Mouse (Mus musculus): Measurements from ENCODE around the gene Ccdc125. TPM values are rescaled to one million over a fixed set of nuclear protein-coding genes. Genes with fewer than 3 reads are reported as not detected.

Ccdc125 gene
- total and polyA plus RNA-seq, 3 experiments, result 0.32 to 0.59 (median 0.39) TPM

DNA sequence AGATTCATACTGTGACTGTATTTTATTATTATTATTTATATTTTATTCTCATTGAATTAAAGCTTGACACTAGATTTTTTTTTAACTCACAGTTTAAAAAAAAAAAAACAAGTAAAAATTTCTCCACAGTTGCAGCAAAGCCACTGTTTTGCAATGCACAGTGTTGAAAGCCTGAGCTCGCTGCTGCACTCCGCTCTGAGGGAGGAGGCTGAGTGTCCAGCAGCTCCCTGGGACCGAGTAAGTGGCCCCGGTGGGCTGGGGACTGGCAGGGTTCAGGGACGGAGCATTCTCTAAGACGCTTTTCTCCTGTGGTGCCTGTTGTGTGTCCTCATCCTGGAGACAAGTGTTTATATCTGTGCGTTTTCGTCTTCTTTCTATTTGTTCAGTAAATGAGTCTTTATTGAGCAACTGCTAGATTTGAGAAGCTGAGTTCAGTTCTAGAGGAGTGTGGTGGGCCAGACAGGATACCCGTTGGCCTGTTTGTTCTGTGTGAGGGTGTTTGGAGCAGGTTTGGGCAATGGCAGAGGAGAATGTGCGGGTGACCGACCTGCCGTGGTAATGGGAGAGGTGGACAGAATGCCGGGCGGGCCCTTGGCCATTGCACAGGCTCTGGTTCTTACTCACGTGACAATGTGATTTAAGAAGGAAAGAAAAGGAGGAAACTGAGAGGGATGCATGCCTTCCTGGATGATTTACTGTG lies 6.6 kb downstream of the Ccdc125 start:
- intact Hi-C loops (cut with DNase I), result no loop called here
- H3K27me3 ChIP-seq (ENCODE audit: control insufficient read depth, insufficient read depth, low read length), result no peaks in the 10 kb centered on the region
- H3K4me3 ChIP-seq, result no peak overlapping the region
- no peak overlapping the region for H3K27ac ChIP-seq
- no peaks in the 10 kb centered on the region for H3K4me1 ChIP-seq (ENCODE audit: control insufficient read depth, insufficient read depth, low read length)
- DNase-seq, result no peak
- no peak overlapping the region for H3K9ac ChIP-seq (ENCODE audit: low read depth, low read length)
- H3K36me3 ChIP-seq (ENCODE audit: control insufficient read depth, insufficient read depth, low read length), result no peaks in the 10 kb centered on the region
- 79% methylated on average over 15 of the region's 15 CpGs for WGBS
- TF ChIP-seq EP300 (IDR thresholded peaks at IDR 0.05; ENCODE audit: insufficient read depth, low read depth, low read length) (no peak), CTCF (IDR thresholded peaks at IDR 0.05) (no peak), POLR2A (IDR thresholded peaks at IDR 0.05; ENCODE audit: insufficient read depth, low read depth, low read length) (no peak)
- no peaks in the 10 kb centered on the region for H3K79me2 ChIP-seq (replicated peaks; ENCODE audit: control insufficient read depth, insufficient read depth, low read length)

DNA sequence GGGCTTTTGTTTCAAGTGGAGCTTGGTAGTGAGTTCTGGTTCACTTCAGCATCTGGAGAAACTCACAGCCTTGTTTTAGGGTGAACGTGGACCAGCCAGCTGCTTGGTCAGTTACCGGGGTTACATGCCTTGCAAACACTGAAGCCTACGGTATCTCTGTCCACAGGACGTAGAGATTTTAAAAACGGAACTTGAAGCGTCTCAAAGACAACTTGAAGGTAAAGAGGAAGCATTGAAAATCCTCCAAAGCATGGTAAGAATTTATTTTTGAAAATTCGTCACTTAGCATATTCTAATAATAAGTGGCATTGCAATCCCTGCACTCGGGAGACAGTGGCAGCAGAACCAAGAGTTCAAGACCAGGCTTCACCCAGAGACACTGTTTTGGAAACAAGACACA lies 12.1 kb downstream of the Ccdc125 start:
- TF ChIP-seq CTCF (IDR thresholded peaks at IDR 0.05) (no peak), EP300 (IDR thresholded peaks at IDR 0.05; ENCODE audit: insufficient read depth, low read depth, low read length) (no peak), POLR2A (IDR thresholded peaks at IDR 0.05; ENCODE audit: insufficient read depth, low read depth, low read length) (no peak)
- H3K9ac ChIP-seq (ENCODE audit: low read depth, low read length), result no peak overlapping the region
- H3K36me3 ChIP-seq (ENCODE audit: control insufficient read depth, insufficient read depth, low read length), result no peaks in the 10 kb centered on the region
- H3K27ac ChIP-seq, result no peak overlapping the region
- H3K4me1 ChIP-seq (ENCODE audit: control insufficient read depth, insufficient read depth, low read length), result no peaks in the 10 kb centered on the region
- no peak overlapping the region for H3K4me3 ChIP-seq
- no peak for DNase-seq
- 76% methylated on average over 8 of the region's 8 CpGs for WGBS
- H3K79me2 ChIP-seq (replicated peaks; ENCODE audit: control insufficient read depth, insufficient read depth, low read length), result no peaks in the 10 kb centered on the region
- H3K27me3 ChIP-seq (ENCODE audit: control insufficient read depth, insufficient read depth, low read length), result no peaks in the 10 kb centered on the region
- intact Hi-C loops (cut with DNase I), result no loop called here

- H3K27ac ChIP-seq, result no peak overlapping the region
- no peak overlapping the region for H3K9ac ChIP-seq (ENCODE audit: low read depth, low read length)
- no peaks in the 10 kb centered on the region for H3K4me1 ChIP-seq (ENCODE audit: control insufficient read depth, insufficient read depth, low read length)
- DNase-seq, result no peak
- intact Hi-C loops (cut with DNase I), result no loop called here
- 87% methylated on average over 2 of the region's 2 CpGs for WGBS
- no peaks in the 10 kb centered on the region for H3K36me3 ChIP-seq (ENCODE audit: control insufficient read depth, insufficient read depth, low read length)
- no peaks in the 10 kb centered on the region for H3K79me2 ChIP-seq (replicated peaks; ENCODE audit: control insufficient read depth, insufficient read depth, low read length)
- no peak for TF ChIP-seq EP300 (IDR thresholded peaks at IDR 0.05; ENCODE audit: insufficient read depth, low read depth, low read length)
- TF ChIP-seq CTCF (IDR thresholded peaks at IDR 0.05), result no peak
- TF ChIP-seq POLR2A (IDR thresholded peaks at IDR 0.05; ENCODE audit: insufficient read depth, low read depth, low read length), result no peak
- no peaks in the 10 kb centered on the region for H3K27me3 ChIP-seq (ENCODE audit: control insufficient read depth, insufficient read depth, low read length)
- no peak overlapping the region for H3K4me3 ChIP-seq
Measured at GRCm38 (mm10) chr13:100682837-100683236, 13.3 kb downstream of the Ccdc125 start.

DNA sequence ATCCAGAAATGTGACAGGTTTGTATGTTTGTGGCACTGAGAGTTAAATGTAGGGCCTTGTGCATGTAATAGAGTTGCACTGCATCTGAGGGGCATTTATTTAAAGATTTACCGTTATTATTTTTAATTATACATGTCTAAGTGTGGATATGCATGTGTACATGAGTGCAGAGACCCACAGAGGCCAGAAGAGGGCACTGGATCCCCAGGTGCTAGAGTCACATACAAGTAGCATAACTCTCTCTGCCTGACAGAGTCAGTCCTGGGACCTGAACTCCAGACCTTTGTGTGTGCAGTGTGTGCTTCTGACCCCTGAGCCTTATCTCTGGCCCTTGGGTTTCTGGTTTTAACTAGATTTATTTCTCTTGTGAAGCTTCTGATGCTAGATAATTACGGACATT lies 14.8 kb downstream of the Ccdc125 start:
- H3K36me3 ChIP-seq (ENCODE audit: control insufficient read depth, insufficient read depth, low read length), result no peaks in the 10 kb centered on the region
- intact Hi-C loops (cut with DNase I), result no loop called here
- H3K27me3 ChIP-seq (ENCODE audit: control insufficient read depth, insufficient read depth, low read length), result no peaks in the 10 kb centered on the region
- H3K27ac ChIP-seq, result no peak overlapping the region
- H3K79me2 ChIP-seq (replicated peaks; ENCODE audit: control insufficient read depth, insufficient read depth, low read length), result no peaks in the 10 kb centered on the region
- no peak overlapping the region for H3K4me3 ChIP-seq
- no peak for DNase-seq
- TF ChIP-seq EP300 (IDR thresholded peaks at IDR 0.05; ENCODE audit: insufficient read depth, low read depth, low read length), result no peak
- peak; percentile 53 for TF ChIP-seq CTCF (IDR thresholded peaks at IDR 0.05)
- TF ChIP-seq POLR2A (IDR thresholded peaks at IDR 0.05; ENCODE audit: insufficient read depth, low read depth, low read length), result no peak
- WGBS, result 67% methylated on average over 2 of the region's 2 CpGs
- no peak overlapping the region for H3K9ac ChIP-seq (ENCODE audit: low read depth, low read length)
- no peaks in the 10 kb centered on the region for H3K4me1 ChIP-seq (ENCODE audit: control insufficient read depth, insufficient read depth, low read length)

GRCm38 (mm10) chr13:100687513-100687912 lies 18.0 kb downstream of the Ccdc125 start:
- H3K9ac ChIP-seq (ENCODE audit: low read depth, low read length), result no peak overlapping the region
- H3K27me3 ChIP-seq (ENCODE audit: control insufficient read depth, insufficient read depth, low read length), result no peaks in the 10 kb centered on the region
- no peaks in the 10 kb centered on the region for H3K4me1 ChIP-seq (ENCODE audit: control insufficient read depth, insufficient read depth, low read length)
- TF ChIP-seq EP300 (IDR thresholded peaks at IDR 0.05; ENCODE audit: insufficient read depth, low read depth, low read length) (no peak), CTCF (IDR thresholded peaks at IDR 0.05) (0 out of 2 replicates have a peak, but pooled peaks have one; percentile 3)
- no peak overlapping the region for H3K27ac ChIP-seq
- intact Hi-C loops (cut with DNase I), result no loop called here
- no peaks in the 10 kb centered on the region for H3K36me3 ChIP-seq (ENCODE audit: control insufficient read depth, insufficient read depth, low read length)
- WGBS, result 70% methylated on average over 7 of the region's 7 CpGs
- DNase-seq, result no peak
- no peaks in the 10 kb centered on the region for H3K79me2 ChIP-seq (replicated peaks; ENCODE audit: control insufficient read depth, insufficient read depth, low read length)
- H3K4me3 ChIP-seq, result no peak overlapping the region

- 65% methylated on average over 3 of the region's 3 CpGs for WGBS
- H3K4me3 ChIP-seq, result no peak overlapping the region
- intact Hi-C loops (cut with DNase I), result no loop called here
- H3K27me3 ChIP-seq (ENCODE audit: control insufficient read depth, insufficient read depth, low read length), result no peaks in the 10 kb centered on the region
- no peak overlapping the region for H3K27ac ChIP-seq
- no peaks in the 10 kb centered on the region for H3K36me3 ChIP-seq (ENCODE audit: control insufficient read depth, insufficient read depth, low read length)
- H3K9ac ChIP-seq (ENCODE audit: low read depth, low read length), result no peak overlapping the region
- H3K4me1 ChIP-seq (ENCODE audit: control insufficient read depth, insufficient read depth, low read length), result no peaks in the 10 kb centered on the region
- no peak for TF ChIP-seq CTCF (IDR thresholded peaks at IDR 0.05)
- no peak for TF ChIP-seq EP300 (IDR thresholded peaks at IDR 0.05; ENCODE audit: insufficient read depth, low read depth, low read length)
- no peak for TF ChIP-seq POLR2A (IDR thresholded peaks at IDR 0.05; ENCODE audit: insufficient read depth, low read depth, low read length)
- no peak for DNase-seq
- no peaks in the 10 kb centered on the region for H3K79me2 ChIP-seq (replicated peaks; ENCODE audit: control insufficient read depth, insufficient read depth, low read length)
Measured at GRCm38 (mm10) chr13:100697541-100697940, 28.0 kb downstream of the Ccdc125 start.

Data from heart, adult 2 months (tissue).